Mouse (Mus musculus): ENCODE measurements around the gene Eps8. TPM values are rescaled to one million over a fixed set of nuclear protein-coding genes. Genes with fewer than 3 reads are reported as not detected.

The Eps8 gene
- total RNA-seq, 2 experiments from 2014 or later = 33.1 to 39.5 TPM

DNA sequence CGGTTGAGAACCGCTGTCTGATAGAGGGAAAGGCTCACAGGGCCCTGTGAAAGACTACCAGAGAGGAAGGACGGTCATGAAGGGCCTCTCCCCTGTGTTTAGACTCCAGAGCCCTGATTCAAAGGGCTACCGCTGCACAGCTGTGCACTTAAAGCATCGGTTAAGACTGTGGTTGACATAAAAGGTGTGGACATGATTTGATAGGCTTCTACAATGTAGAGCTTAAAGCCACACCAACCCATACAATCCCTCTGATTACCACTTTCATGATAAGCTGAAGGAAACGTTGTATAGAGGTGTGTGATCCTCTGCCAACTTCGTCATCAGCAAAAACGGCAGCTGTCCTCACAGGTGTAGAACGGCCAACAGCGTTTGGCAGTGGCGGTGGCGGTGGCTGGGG is 211.6 kb downstream of the Eps8 start:
- intact Hi-C loops (cut with DNase I) = no loop called here
- DNase-seq = no peak

GRCm38 (mm10) chr6:137440559-137441486 is 213.9 kb downstream of the Eps8 start:
- DNase-seq = no peak

DNA sequence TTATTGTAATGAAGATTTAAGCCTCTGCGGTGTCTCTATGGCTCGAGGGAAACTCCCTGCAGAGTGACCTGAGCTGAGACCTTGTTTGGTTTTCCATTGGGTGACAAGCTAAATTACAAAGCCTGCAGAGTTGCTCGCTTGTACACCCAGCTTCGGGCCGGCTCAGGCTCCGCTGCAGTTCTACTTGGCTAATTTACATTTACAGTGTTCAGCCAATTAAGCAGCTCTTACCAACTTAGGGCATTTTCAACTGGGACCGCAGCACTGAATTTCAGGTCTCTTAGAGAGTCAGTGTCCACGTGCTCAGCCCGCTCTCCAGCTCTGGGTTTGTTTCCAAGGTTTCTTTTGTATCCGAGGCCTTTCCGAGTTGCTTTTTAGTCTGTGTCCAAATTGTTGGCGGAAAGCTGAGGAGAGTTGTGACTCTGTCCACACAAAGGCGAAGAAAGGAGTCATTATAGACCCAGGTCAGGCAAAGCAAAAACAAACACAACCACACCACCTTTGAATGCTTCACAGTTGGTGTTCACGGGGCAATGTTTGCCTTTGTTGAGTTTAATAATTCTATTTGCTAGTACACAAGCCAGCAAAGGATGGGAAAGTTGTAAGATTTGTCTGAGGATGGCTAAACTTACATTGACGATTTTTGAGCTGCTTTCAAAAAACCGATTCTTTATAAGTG is 216.6 kb downstream of the Eps8 start:
- peak; percentile 28 for DNase-seq
- intact Hi-C loops (cut with DNase I) = no loop called here

More at GRCm38 (mm10) chr6:137440559-137441486, 213.9 kb downstream of the Eps8 start:
- intact Hi-C loops (cut with DNase I) = no loop called here

DNA sequence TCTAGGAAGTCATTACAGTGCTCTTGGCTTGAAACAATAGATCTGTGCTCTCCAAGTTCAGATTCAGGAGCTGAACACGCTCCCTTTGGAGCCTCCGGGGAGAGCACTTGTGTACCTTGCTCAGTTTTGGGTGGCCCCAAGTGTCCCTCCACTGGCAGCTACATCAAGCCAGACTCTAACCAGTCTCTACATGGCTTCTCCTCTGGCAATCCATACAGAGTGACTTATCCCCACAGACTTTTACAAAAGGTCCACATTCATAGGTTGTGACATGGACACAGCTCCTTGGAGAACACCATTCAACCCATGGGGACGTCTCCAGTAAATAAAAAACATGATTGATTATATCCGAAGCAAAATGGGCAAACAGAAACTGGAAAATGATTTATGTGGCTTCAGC is 217.2 kb downstream of the Eps8 start:
- intact Hi-C loops (cut with DNase I) = no loop called here
- no peak for DNase-seq

- DNase-seq = peak; percentile 29
- intact Hi-C loops (cut with DNase I) = no loop called here
Measured at GRCm38 (mm10) chr6:137433521-137434137, 221.0 kb downstream of the Eps8 start.

Other genes starting within 250 kb of the Eps8 start
- 100 to 1,000 TPM; 131 to 137 TPM for gene Strap, start 80.2 kb upstream of the Eps8 start, total RNA-seq (2021)
- gene Dera, start 99.7 kb upstream of the Eps8 start, total RNA-seq (2021) = 10 to 100 TPM in 1 of 2 experiments, 1 to 10 TPM in 1; 9.5 to 10.7 TPM

Measured in left cerebral cortex, postnatal 4 days (tissue).